Mouse (Mus musculus) lung, adult 18-20 months (tissue): Measurements from ENCODE around the gene Olfr987.
"Not testable (repeated sequence)": the region's sequence is repeated elsewhere in the genome, so short reads cannot be mapped to it uniquely, and the experiment has no call there.

Experiments
- DNase-seq, 2 experiments: peaks; one replicate each; pipeline ENCODE4 v3.0.0; 2022; ENCODE audit warnings: mixed read lengths in 2 of 2

Gene Olfr987

GRCm38 (mm10) chr2:85339215-85339614 lies at the start of gene Olfr987:
TSS of gene Olfr987 (minus strand) at chr2:85339315.
- DNase-seq = not testable (repeated sequence)

DNA sequence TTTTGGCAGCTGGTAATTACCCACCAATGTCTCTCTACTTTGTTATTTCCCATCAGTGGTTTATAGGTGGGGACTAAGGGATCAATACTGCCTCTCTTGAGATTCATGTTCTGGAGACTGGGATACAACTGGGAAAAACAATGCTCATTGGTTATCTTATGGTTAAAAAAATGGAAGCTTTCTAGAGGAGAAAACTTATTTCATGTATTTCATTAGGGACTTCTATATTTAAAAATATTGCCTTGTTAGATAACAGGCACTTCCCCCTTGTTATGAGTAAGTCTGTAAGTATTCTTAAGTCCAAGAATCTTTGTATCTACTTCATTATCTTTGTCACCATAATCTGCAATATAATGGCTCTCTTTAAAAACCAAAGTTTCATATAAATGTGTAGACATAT lies 24.0 kb upstream of the Olfr987 start, which contains the start of gene Olfr988:
Gene Olfr988, minus strand, starts transcription at position 101 of the 400 bp plus-strand sequence.
- DNase-seq = not testable (repeated sequence)

- DNase-seq = peak in 1 of 2 experiments; percentile 2
Observed at GRCm38 (mm10) chr2:85339972-85340371, 857 bp upstream of the Olfr987 start.

DNA sequence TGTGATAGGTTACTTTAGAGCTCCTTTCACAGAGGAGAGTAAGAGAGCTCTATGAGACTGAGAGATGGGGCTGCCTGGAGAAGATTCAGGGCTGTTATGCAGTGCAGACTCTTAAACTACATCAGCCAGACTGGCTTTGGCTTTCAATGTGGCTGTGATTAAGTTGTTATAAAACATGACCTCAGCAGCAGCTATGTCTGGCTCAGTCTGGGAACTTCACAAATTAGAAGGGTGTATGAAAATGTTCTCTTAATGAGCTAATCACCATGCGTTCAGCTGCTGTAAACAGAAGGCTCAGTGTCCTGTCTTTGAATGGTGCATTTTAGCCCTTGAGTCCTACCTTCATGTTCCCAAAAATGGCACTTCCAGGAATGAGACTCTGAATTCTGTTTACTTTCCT lies 20.0 kb downstream of the Olfr987 start:
- no peak for DNase-seq

DNA sequence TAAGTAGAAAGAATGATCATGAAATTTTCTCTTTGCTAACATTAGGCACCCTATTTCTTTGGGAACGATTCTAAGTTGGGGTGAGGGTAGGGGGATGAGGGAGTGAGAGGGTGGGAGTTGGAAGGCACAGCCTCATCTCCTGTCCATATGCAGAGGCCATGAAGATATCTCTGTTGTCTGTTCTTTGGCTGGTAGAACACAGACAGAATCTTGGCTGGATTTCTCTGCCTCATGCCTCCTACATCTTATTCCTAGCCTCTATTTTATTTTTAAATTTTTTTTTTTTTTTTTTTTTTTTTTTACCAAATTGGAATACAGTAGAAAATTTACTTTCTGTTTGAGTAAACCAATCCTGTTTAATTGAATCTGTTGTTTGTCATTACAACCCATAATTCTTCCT lies 53.7 kb downstream of the Olfr987 start:
- DNase-seq = no peak

DNA sequence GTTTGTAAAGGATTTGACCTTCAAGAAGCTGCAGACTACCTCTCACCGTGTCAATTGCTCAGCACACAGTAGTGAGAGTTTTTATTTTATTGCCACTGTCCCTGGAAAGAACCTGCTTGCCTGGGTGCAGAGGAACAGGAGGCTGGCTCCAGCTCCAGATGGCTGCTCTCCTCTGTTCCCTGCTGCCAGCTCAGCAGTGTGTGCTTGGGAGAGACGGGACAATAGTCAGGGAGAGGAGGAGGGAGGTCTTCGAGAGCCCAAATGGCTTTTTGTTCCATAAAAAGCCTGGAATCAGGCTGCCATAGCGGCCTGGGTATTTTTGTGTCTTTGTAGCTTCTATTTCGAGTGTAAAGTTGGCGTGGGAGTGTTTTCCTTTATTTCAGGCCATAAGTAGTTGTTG lies 54.5 kb downstream of the Olfr987 start:
- DNase-seq = no peak

- no peak for DNase-seq
Observed at GRCm38 (mm10) chr2:85283631-85284466, 55.3 kb downstream of the Olfr987 start.

DNA sequence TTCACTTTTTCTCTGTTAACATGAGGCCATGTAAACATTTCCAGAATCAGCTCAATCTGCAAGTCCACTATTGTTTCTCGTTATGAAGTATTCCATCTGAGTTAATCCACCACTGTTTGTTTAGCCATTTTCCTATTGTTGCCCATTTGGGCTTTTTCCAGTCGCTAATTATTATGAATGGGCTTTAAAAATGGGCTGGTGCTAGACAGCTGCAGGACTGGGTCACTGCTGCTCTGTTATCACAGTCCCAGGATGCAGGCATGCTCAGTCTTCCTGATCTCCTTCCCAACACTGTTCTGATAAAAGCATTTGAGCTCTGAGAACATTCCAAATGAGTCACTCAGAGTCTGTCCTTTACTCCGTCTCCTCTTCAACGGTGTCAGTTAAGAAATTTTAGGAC lies 58.1 kb downstream of the Olfr987 start:
- peak; percentile 8 to 19 for DNase-seq
